Mouse (Mus musculus): Measurements from ENCODE around the gene Pmfbp1. TPM values are rescaled to one million over a fixed set of nuclear protein-coding genes. Genes with fewer than 3 reads are reported as not detected.

The Pmfbp1 gene
- polyA plus RNA-seq, 1 experiment from 2014 or later, result 0.10 TPM

- H3K4me1 ChIP-seq (ENCODE audit: control insufficient read depth, insufficient read depth, low read length), result no peaks in the 10 kb centered on the region; the same call in 1 of the 2 replicates
- ATAC-seq (replicated peaks; ENCODE audit: insufficient number of reproducible peaks, low FRiP score, low TSS enrichment), result no peak
- no peak overlapping the region for H3K4me2 ChIP-seq
- 82% methylated on average over 9 of the region's 9 CpGs for WGBS (ENCODE audit: insufficient replicate concordance)
- H3K27ac ChIP-seq (ENCODE audit: low read depth, low read length), result no peak overlapping the region
- H3K36me3 ChIP-seq (ENCODE audit: control insufficient read depth, insufficient read depth, low read length), result peaks cover 5% of the 10 kb centered on the region; the same call in 1 of the 2 replicates
- no peak overlapping the region for H3K9ac ChIP-seq (ENCODE audit: low read depth, low read length)
- H3K9me3 ChIP-seq (replicated peaks; ENCODE audit: control insufficient read depth, low read length), result no peaks in the 10 kb centered on the region
- H3K27me3 ChIP-seq (ENCODE audit: control insufficient read depth, insufficient read depth, low read length), result no peaks in the 10 kb centered on the region
- H3K4me3 ChIP-seq (ENCODE audit: low read depth, low read length), result no peak overlapping the region
Measured at GRCm38 (mm10) chr8:109590901-109591300, 97.1 kb downstream of the Pmfbp1 start.

GRCm38 (mm10) chr8:109591367-109591766, 97.5 kb downstream of the Pmfbp1 start:
- peaks cover 5% of the 10 kb centered on the region; the same call in 1 of the 2 replicates for H3K36me3 ChIP-seq (ENCODE audit: control insufficient read depth, insufficient read depth, low read length)
- H3K27me3 ChIP-seq (ENCODE audit: control insufficient read depth, insufficient read depth, low read length), result no peaks in the 10 kb centered on the region
- no peak overlapping the region for H3K9ac ChIP-seq (ENCODE audit: low read depth, low read length)
- ATAC-seq (replicated peaks; ENCODE audit: insufficient number of reproducible peaks, low FRiP score, low TSS enrichment), result no peak
- no peaks in the 10 kb centered on the region; the same call in 1 of the 2 replicates for H3K4me1 ChIP-seq (ENCODE audit: control insufficient read depth, insufficient read depth, low read length)
- WGBS (ENCODE audit: insufficient replicate concordance), result 79% methylated on average over 3 of the region's 3 CpGs
- H3K27ac ChIP-seq (ENCODE audit: low read depth, low read length), result no peak overlapping the region
- H3K4me3 ChIP-seq (ENCODE audit: low read depth, low read length), result no peak overlapping the region
- no peaks in the 10 kb centered on the region for H3K9me3 ChIP-seq (replicated peaks; ENCODE audit: control insufficient read depth, low read length)
- H3K4me2 ChIP-seq, result no peak overlapping the region

GRCm38 (mm10) chr8:109592164-109592563, 98.3 kb downstream of the Pmfbp1 start:
- Histone ChIP-seq H3K27me3 (ENCODE audit: control insufficient read depth, insufficient read depth, low read length) (no peaks in the 10 kb centered on the region), H3K9ac (ENCODE audit: low read depth, low read length) (no peak overlapping the region), H3K9me3 (replicated peaks; ENCODE audit: control insufficient read depth, low read length) (no peaks in the 10 kb centered on the region), H3K4me3 (ENCODE audit: low read depth, low read length) (no peak overlapping the region), H3K4me1 (ENCODE audit: control insufficient read depth, insufficient read depth, low read length) (no peaks in the 10 kb centered on the region; the same call in 1 of the 2 replicates), H3K27ac (ENCODE audit: low read depth, low read length) (no peak overlapping the region), H3K36me3 (ENCODE audit: control insufficient read depth, insufficient read depth, low read length) (peaks cover 8% of the 10 kb centered on the region), H3K4me2 (no peak overlapping the region)
- 87% methylated on average over 5 of the region's 5 CpGs for WGBS (ENCODE audit: insufficient replicate concordance)
- ATAC-seq (replicated peaks; ENCODE audit: insufficient number of reproducible peaks, low FRiP score, low TSS enrichment), result no peak

Other genes starting within 250 kb of the Pmfbp1 start
- 12.1 and 15.2 TPM in 2 replicates for gene Dhx38, start 71.8 kb downstream of the Pmfbp1 start, polyA plus RNA-seq (2014; fragmentation: Nextera tagmentation; extraction: Ambion mirVana)
- 18.9 and 19.2 TPM in 2 replicates for gene Txnl4b, start 71.9 kb downstream of the Pmfbp1 start, polyA plus RNA-seq (2014; fragmentation: Nextera tagmentation; extraction: Ambion mirVana)
- gene Hp, start 85.1 kb downstream of the Pmfbp1 start, polyA plus RNA-seq (2014; fragmentation: Nextera tagmentation; extraction: Ambion mirVana), result 0.54 and 0.74 TPM in 2 replicates
- gene Dhodh, start 114.6 kb downstream of the Pmfbp1 start, polyA plus RNA-seq (2014; fragmentation: Nextera tagmentation; extraction: Ambion mirVana), result 32.2 and 36.0 TPM in 2 replicates
- 0.34 and 0.41 TPM in 2 replicates for gene Pkd1l3, start 120.5 kb downstream of the Pmfbp1 start, polyA plus RNA-seq (2014; fragmentation: Nextera tagmentation; extraction: Ambion mirVana)
- 89.6 and 106 TPM in 2 replicates for gene Ist1, start 199.2 kb downstream of the Pmfbp1 start, polyA plus RNA-seq (2014; fragmentation: Nextera tagmentation; extraction: Ambion mirVana)
- 17.0 and 19.6 TPM in 2 replicates for gene Zfp821, start 211.5 kb downstream of the Pmfbp1 start, polyA plus RNA-seq (2014; fragmentation: Nextera tagmentation; extraction: Ambion mirVana)
- gene Atxn1l, start 243.7 kb downstream of the Pmfbp1 start, polyA plus RNA-seq (2014; fragmentation: Nextera tagmentation; extraction: Ambion mirVana), result 5.4 and 5.5 TPM in 2 replicates

Measured in heart, embryonic 11.5 days (tissue).